Mouse (Mus musculus) lung, adult 2 months (tissue): ENCODE measurements around the gene Ugt1a5.

ENCODE experiments used
- CTCF ChIP-seq: fragments of 200-500 bp; IDR thresholded peaks from 2 replicates; pipeline ENCODE4 v1.5.1; 2011; ENCODE audit warnings: mild to moderate bottlenecking, low read length, control low read depth; ENCODE audit not compliant: insufficient read depth
- POLR2A ChIP-seq: fragments of 200-500 bp; IDR thresholded peaks from 2 replicates; pipeline ENCODE4 v1.6.1; 2011; ENCODE audit warnings: low read depth, mild to moderate bottlenecking, control low read depth, low read length, borderline replicate concordance; ENCODE audit errors: extremely low read depth

DNA sequence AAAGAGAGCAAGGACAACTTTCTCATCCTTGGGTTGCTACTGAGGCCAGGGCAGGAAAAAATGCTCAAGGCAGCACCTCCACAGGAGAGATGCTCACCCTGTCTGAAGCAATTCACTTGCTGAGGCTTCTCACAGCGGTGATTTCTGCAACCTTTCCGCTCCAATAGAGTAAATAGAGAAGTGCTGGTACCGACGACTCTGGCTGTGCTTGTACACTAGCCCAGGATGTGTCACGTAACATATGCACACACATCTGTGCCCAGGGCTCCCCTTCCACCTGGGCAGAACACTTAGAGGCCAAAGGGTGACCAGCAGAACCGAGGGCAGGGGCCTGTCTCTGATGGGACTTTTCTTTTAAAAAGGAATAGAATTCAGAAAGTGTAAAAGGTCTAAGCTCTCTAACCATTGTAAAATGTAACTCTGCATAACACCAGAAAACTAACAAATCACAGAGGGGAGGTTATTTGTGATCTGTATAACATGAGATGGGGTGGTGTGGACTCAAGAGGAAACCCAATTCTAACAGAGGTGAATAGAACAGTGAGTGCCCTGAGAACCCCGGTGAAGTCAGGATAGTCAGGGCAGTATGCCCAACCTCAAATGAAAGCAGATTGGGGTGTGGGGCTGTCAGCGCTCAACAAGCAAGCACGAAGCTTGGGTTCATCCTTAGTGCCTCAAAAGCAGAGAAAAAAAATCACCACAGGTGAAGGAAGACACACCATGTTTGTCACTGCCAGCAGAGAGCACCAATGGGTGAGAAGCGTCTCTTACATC is 95.0 kb downstream of the Ugt1a5 start:
- TF ChIP-seq CTCF (no peak), POLR2A (no peak)
